Mouse (Mus musculus) myocyte (in vitro differentiated cells): ENCODE measurements around the gene Ctnnbl1.

Experiments used
- POLR2A ChIP-seq: IDR thresholded peaks from one replicate; pipeline ENCODE4 v1.6.1; 2011; ENCODE audit warnings: low read depth, mild to moderate bottlenecking, control low read depth, moderate library complexity; ENCODE audit not compliant: insufficient read length
- POLR2AphosphoS2 ChIP-seq: IDR thresholded peaks from one replicate; pipeline ENCODE4 v1.6.1; 2011; ENCODE audit warnings: low read depth, control low read depth; ENCODE audit not compliant: insufficient read length
- USF1 ChIP-seq: IDR thresholded peaks from one replicate; pipeline ENCODE4 v1.6.1; 2011; ENCODE audit warnings: low read depth, mild to moderate bottlenecking, control low read depth, moderate library complexity

GRCm38 (mm10) chr2:157804388-157804787 is 67.2 kb downstream of the Ctnnbl1 start:
- no peak for TF ChIP-seq POLR2AphosphoS2
- TF ChIP-seq USF1: no peak
- no peak for TF ChIP-seq POLR2A
